ENCODE assay signal across 9 mouse cellular contexts in the genomic region with DNA sequence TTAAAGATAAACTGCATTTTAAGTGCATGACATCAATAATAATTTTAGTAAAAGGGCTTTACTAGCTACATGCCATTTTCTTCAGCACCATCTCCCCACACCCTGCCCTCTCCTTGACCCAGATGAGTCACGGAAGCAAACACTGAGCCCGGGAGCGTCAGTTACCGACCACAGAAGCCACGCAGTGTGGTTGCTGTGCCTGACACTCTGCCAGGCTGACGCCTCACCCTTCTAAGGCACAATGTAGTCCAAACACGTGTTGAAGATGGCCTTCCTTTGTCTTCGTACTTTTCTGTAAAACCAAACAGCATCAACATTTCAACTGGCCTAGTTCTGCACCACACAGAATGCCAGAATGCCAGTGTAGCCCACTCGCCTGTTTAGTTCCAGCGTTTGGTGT. TPM values are rescaled to one million over a fixed set of nuclear protein-coding genes. Genes with fewer than 3 reads are reported as not detected.
DNase-seq lines count a peak whose midpoint lies in the region; ATAC-seq lines count a peak whose summit lies in the region.
"Had no signal": no experiment of that assay in that cellular context is flagged by ENCODE, and none has a peak within 500 bp of the region (broad histone marks: within the 10 kb centered on the region; RNA-seq: fewer than 3 reads in every experiment).

No protein-coding gene starts in this region.

- 75% methylated on average over 10 of the region's 10 CpGs for WGBS in hindbrain, embryonic 16.5 days

- no peaks in the 10 kb centered on the region for H3K27me3 ChIP-seq in hindbrain, embryonic 16.5 days (replicated peaks; ENCODE audit: control insufficient read depth, insufficient read depth, low read length)

- H3K9me3 ChIP-seq in hindbrain, embryonic 16.5 days (ENCODE audit: control insufficient read depth, low read length), result no peaks in the 10 kb centered on the region

- H3K9ac ChIP-seq in hindbrain, embryonic 16.5 days (ENCODE audit: low read depth, low read length), result no peak overlapping the region

- H3K4me2 ChIP-seq in hindbrain, embryonic 16.5 days (ENCODE audit: low read length), result no peak overlapping the region

- peak; percentile 98 for ATAC-seq in common myeloid progenitor, adult 5-6 weeks (replicated peaks; ENCODE audit: low read depth, poor library complexity, severe bottlenecking)
- peak; percentile 94 for ATAC-seq in megakaryocyte progenitor cell, adult 5-6 weeks (replicated peaks; ENCODE audit: poor library complexity)
- ATAC-seq in hindbrain, embryonic 16.5 days, result no peak
- ATAC-seq: midbrain, embryonic 16.5 days had no signal

- H3K4me3 ChIP-seq in hindbrain, embryonic 16.5 days (ENCODE audit: low read length), result no peak overlapping the region

- H3K4me1 ChIP-seq in hindbrain, embryonic 16.5 days (ENCODE audit: control insufficient read depth, insufficient read depth, low read depth, low read length), result no peaks in the 10 kb centered on the region

- DNase-seq in urinary bladder, adult 2 months (ENCODE audit: low spot score), result peak; percentile 30
- DNase-seq in urinary bladder, postnatal 4 days (ENCODE audit: low spot score in 2 of 2), result no peak
- no peak for DNase-seq in layer of hippocampus, postnatal 36 days
- DNase-seq in neural tube, embryonic 10.5 days (ENCODE audit: extremely low spot score, low spot score), result no peak
- DNase-seq in left cerebral cortex, postnatal 14 days (ENCODE audit: low spot score in 2 of 2), result no peak

- intact Hi-C loops in left cerebral cortex, postnatal 14 days (cut with DNase I), result no loop called here

- H3K27ac ChIP-seq in hindbrain, embryonic 16.5 days (ENCODE audit: low read depth, low read length), result no peak overlapping the region

- H3K36me3 ChIP-seq in hindbrain, embryonic 16.5 days (ENCODE audit: control insufficient read depth, insufficient read depth, low read length), result no peaks in the 10 kb centered on the region

RNA-seq across cellular contexts. Expression of gene Rbm47, which starts 27.1 kb away (rescaled TPM):
- 14.2 and 16.3 TPM in 2 replicates for polyA plus RNA-seq in urinary bladder, adult 2 months (2012; rRNA removed)
- 2.7 and 7.0 TPM in 2 replicates for total RNA-seq in common myeloid progenitor, adult 5-6 weeks (2017)
- 4.4 and 6.1 TPM in 2 replicates for total RNA-seq in megakaryocyte progenitor cell, adult 5-6 weeks (2015)
- 2.4 and 4.7 TPM in 2 replicates for total RNA-seq in megakaryocyte progenitor cell, adult 5-6 weeks (2017)
- 1 to 10 TPM; 1.8 TPM for total RNA-seq in layer of hippocampus, postnatal 36 days (2021)
- total RNA-seq in left cerebral cortex, postnatal 14 days (2021), result 1 to 10 TPM; 1.2 to 1.6 TPM
- polyA plus RNA-seq in hindbrain, embryonic 16.5 days (2015; fragmentation: Nextera tagmentation; extraction: Ambion mirVana), result 6.7 and 6.9 TPM in 2 replicates

RNA-seq across cellular contexts. Expression of gene Nsun7, which starts 59.7 kb away (rescaled TPM):
- 0.44 and 0.51 TPM in 2 replicates for polyA plus RNA-seq in urinary bladder, adult 2 months (2012; rRNA removed)
- total RNA-seq in common myeloid progenitor, adult 5-6 weeks (2017), result 0.37 and 0.73 TPM in 2 replicates
- not detected in 2 replicates for total RNA-seq in megakaryocyte progenitor cell, adult 5-6 weeks (2015)
- 0.17 TPM in 1 of 2 replicates, not detected in the other for total RNA-seq in megakaryocyte progenitor cell, adult 5-6 weeks (2017)
- 10 to 100 TPM; 11.0 to 14.5 TPM for total RNA-seq in layer of hippocampus, postnatal 36 days (2021)
- total RNA-seq in left cerebral cortex, postnatal 14 days (2021), result 1 to 10 TPM; 4.9 to 5.1 TPM
- polyA plus RNA-seq in hindbrain, embryonic 16.5 days (2015; fragmentation: Nextera tagmentation; extraction: Ambion mirVana), result 2.7 and 2.9 TPM in 2 replicates
